Mouse (Mus musculus) embryonic fibroblast, embryonic 13.5 days (primary cell): ENCODE results near the gene Rbms3.

Experiments
- CTCF ChIP-seq: IDR thresholded peaks from 2 replicates; pipeline ENCODE4 v1.5.1; 2011; ENCODE audit warnings: mild to moderate bottlenecking, control low read depth, low read length, moderate library complexity, borderline replicate concordance; ENCODE audit not compliant: insufficient read depth
- POLR2A ChIP-seq: IDR thresholded peaks from 2 replicates; pipeline ENCODE4 v1.6.1; 2011; ENCODE audit warnings: low read depth, mild to moderate bottlenecking, control low read depth, low read length, moderate library complexity

DNA sequence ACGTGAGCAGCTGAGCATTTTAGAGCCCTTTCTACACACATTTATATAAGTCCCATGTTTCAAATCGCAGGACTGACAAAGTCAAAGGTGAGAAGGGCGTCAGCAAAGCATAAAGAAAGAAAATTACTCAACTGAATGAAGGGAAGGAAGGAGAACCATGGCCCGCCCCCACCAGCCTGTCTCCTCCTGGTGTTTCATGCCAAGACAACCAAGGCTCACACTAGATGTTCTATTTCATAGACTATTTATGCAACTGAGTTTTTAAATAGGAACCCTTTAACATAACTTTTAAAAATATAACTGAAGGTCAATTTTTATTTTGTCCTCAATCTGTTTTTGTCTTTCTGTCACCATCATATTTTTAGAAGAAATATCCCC is 989.4 kb downstream of the Rbms3 start:
- TF ChIP-seq CTCF: no peak
- TF ChIP-seq POLR2A: no peak
